Mouse (Mus musculus) CD8-positive naive resting alpha-beta T cell, adult 2 months (primary cell): ENCODE results near the gene Prox1.

ENCODE experiments used
- DNase-seq, 2 experiments: peaks; one replicate each; pipeline ENCODE4 v3.0.0; 2022; ENCODE audit warnings: low read depth in 2 of 2, low spot score in 2 of 2

Gene Prox1

GRCm38 (mm10) chr1:190169911-190170818 is at the start of gene Prox1:
Prox1 (minus strand) TSS chr1:190170714.
- DNase-seq, result no peak

GRCm38 (mm10) chr1:190216621-190217020 is 46.1 kb upstream of the Prox1 start:
- DNase-seq, result no peak

- no peak for DNase-seq
Measured at GRCm38 (mm10) chr1:190214626-190215025, 44.1 kb upstream of the Prox1 start.

GRCm38 (mm10) chr1:190213175-190213574 is 42.7 kb upstream of the Prox1 start:
- no peak for DNase-seq

- DNase-seq, result no peak
Measured at GRCm38 (mm10) chr1:190207246-190207645, 36.7 kb upstream of the Prox1 start.

- DNase-seq, result no peak
Measured at GRCm38 (mm10) chr1:190205691-190206090, 35.2 kb upstream of the Prox1 start.

GRCm38 (mm10) chr1:190204378-190205070 is 34.0 kb upstream of the Prox1 start:
- DNase-seq, result no peak

GRCm38 (mm10) chr1:190201696-190202095 is 31.2 kb upstream of the Prox1 start:
- DNase-seq, result no peak

GRCm38 (mm10) chr1:190200996-190201395 is 30.5 kb upstream of the Prox1 start:
- DNase-seq, result no peak

- no peak for DNase-seq
Measured at GRCm38 (mm10) chr1:190198247-190198646, 27.7 kb upstream of the Prox1 start.

- no peak for DNase-seq
Measured at GRCm38 (mm10) chr1:190192011-190192410, 21.5 kb upstream of the Prox1 start.

GRCm38 (mm10) chr1:190190231-190190965 is 19.9 kb upstream of the Prox1 start:
- DNase-seq, result no peak

GRCm38 (mm10) chr1:190189125-190189524 is 18.6 kb upstream of the Prox1 start:
- DNase-seq, result no peak

GRCm38 (mm10) chr1:190186336-190186735 is 15.8 kb upstream of the Prox1 start:
- DNase-seq, result no peak

GRCm38 (mm10) chr1:190185284-190185683 is 14.8 kb upstream of the Prox1 start:
- no peak for DNase-seq

- DNase-seq, result no peak
Measured at GRCm38 (mm10) chr1:190183574-190183973, 13.1 kb upstream of the Prox1 start.

GRCm38 (mm10) chr1:190181765-190182164 is 11.3 kb upstream of the Prox1 start:
- DNase-seq, result no peak

- DNase-seq, result no peak
Measured at GRCm38 (mm10) chr1:190180861-190181260, 10.3 kb upstream of the Prox1 start.

- DNase-seq, result no peak
Measured at GRCm38 (mm10) chr1:190176961-190177360, 6.4 kb upstream of the Prox1 start.

GRCm38 (mm10) chr1:190174671-190175661 is 4.5 kb upstream of the Prox1 start:
- DNase-seq, result no peak
